Mouse (Mus musculus): ENCODE results near the gene 4930519P11Rik. TPM values are rescaled to one million over a fixed set of nuclear protein-coding genes. Genes with fewer than 3 reads are reported as not detected.

Gene 4930519P11Rik
- polyA plus RNA-seq, 1 experiment from 2014 or later: 1.0 TPM

- no peaks in the 10 kb centered on the region for H3K9me3 ChIP-seq (ENCODE audit: control insufficient read depth, low read length)
- no peak overlapping the region for H3K27ac ChIP-seq (ENCODE audit: low read depth, low read length)
- H3K4me2 ChIP-seq (replicated peaks; ENCODE audit: low read depth, low read length): no peak overlapping the region
- H3K27me3 ChIP-seq (ENCODE audit: control insufficient read depth, insufficient read depth, low read length): no peaks in the 10 kb centered on the region
- DNase-seq (ENCODE audit: low spot score) (no peak), ATAC-seq (ENCODE audit: low FRiP score) (no peak)
- 96% methylated on average over 2 of the region's 2 CpGs for WGBS
- H3K4me1 ChIP-seq (replicated peaks; ENCODE audit: control insufficient read depth, insufficient read depth, low read length): no peaks in the 10 kb centered on the region
- peaks cover 6% of the 10 kb centered on the region; the same call in 1 of the 2 replicates for H3K36me3 ChIP-seq (ENCODE audit: control insufficient read depth, insufficient read depth, low read length)
- no peak overlapping the region for H3K4me3 ChIP-seq (ENCODE audit: low read depth, low read length)
- no peak overlapping the region for H3K9ac ChIP-seq (ENCODE audit: low read depth, low read length)
Observed at GRCm38 (mm10) chr2:154635826-154636225, 22.6 kb upstream of the 4930519P11Rik start.

- no peak for ATAC-seq (ENCODE audit: low FRiP score)
- WGBS: 91% methylated on average over 9 of the region's 9 CpGs
- Histone ChIP-seq H3K27me3 (ENCODE audit: control insufficient read depth, insufficient read depth, low read length) (no peaks in the 10 kb centered on the region), H3K9ac (ENCODE audit: low read depth, low read length) (no peak overlapping the region), H3K4me3 (ENCODE audit: low read depth, low read length) (no peak overlapping the region), H3K27ac (ENCODE audit: low read depth, low read length) (no peak overlapping the region), H3K4me1 (replicated peaks; ENCODE audit: control insufficient read depth, insufficient read depth, low read length) (no peaks in the 10 kb centered on the region), H3K4me2 (replicated peaks; ENCODE audit: low read depth, low read length) (no peak overlapping the region), H3K9me3 (ENCODE audit: control insufficient read depth, low read length) (no peaks in the 10 kb centered on the region), H3K36me3 (ENCODE audit: control insufficient read depth, insufficient read depth, low read length) (peaks cover 6% of the 10 kb centered on the region; the same call in 1 of the 2 replicates)
- DNase-seq (ENCODE audit: low spot score): no peak
Observed at GRCm38 (mm10) chr2:154633876-154634644, 20.8 kb upstream of the 4930519P11Rik start.

- peaks cover 2% of the 10 kb centered on the region; the same call in 1 of the 2 replicates for H3K36me3 ChIP-seq (ENCODE audit: control insufficient read depth, insufficient read depth, low read length)
Observed at GRCm38 (mm10) chr2:154633039-154633742, 20.0 kb upstream of the 4930519P11Rik start.

GRCm38 (mm10) chr2:154632203-154632780 lies 19.1 kb upstream of the 4930519P11Rik start:
- H3K9me3 ChIP-seq (ENCODE audit: control insufficient read depth, low read length): no peaks in the 10 kb centered on the region
- 91% methylated on average over 16 of the region's 16 CpGs for WGBS
- H3K27ac ChIP-seq (ENCODE audit: low read depth, low read length): no peak overlapping the region
- no peaks in the 10 kb centered on the region for H3K4me1 ChIP-seq (replicated peaks; ENCODE audit: control insufficient read depth, insufficient read depth, low read length)
- no peak for DNase-seq (ENCODE audit: low spot score)
- no peaks in the 10 kb centered on the region for H3K27me3 ChIP-seq (ENCODE audit: control insufficient read depth, insufficient read depth, low read length)
- no peak overlapping the region for H3K4me3 ChIP-seq (ENCODE audit: low read depth, low read length)
- H3K4me2 ChIP-seq (replicated peaks; ENCODE audit: low read depth, low read length): no peak overlapping the region
- ATAC-seq (ENCODE audit: low FRiP score): no peak
- H3K36me3 ChIP-seq (ENCODE audit: control insufficient read depth, insufficient read depth, low read length): no peaks in the 10 kb centered on the region
- H3K9ac ChIP-seq (ENCODE audit: low read depth, low read length): no peak overlapping the region

More at GRCm38 (mm10) chr2:154633039-154633742, 20.0 kb upstream of the 4930519P11Rik start:
- H3K4me2 ChIP-seq (replicated peaks; ENCODE audit: low read depth, low read length): no peak overlapping the region
- 86% methylated on average over 5 of the region's 5 CpGs for WGBS
- no peak for DNase-seq (ENCODE audit: low spot score)
- no peaks in the 10 kb centered on the region for H3K9me3 ChIP-seq (ENCODE audit: control insufficient read depth, low read length)
- H3K4me1 ChIP-seq (replicated peaks; ENCODE audit: control insufficient read depth, insufficient read depth, low read length): no peaks in the 10 kb centered on the region
- H3K27me3 ChIP-seq (ENCODE audit: control insufficient read depth, insufficient read depth, low read length): no peaks in the 10 kb centered on the region
- H3K9ac ChIP-seq (ENCODE audit: low read depth, low read length): no peak overlapping the region
- H3K4me3 ChIP-seq (ENCODE audit: low read depth, low read length): no peak overlapping the region
- no peak for ATAC-seq (ENCODE audit: low FRiP score)
- no peak overlapping the region for H3K27ac ChIP-seq (ENCODE audit: low read depth, low read length)

GRCm38 (mm10) chr2:154630531-154630930 lies 17.3 kb upstream of the 4930519P11Rik start:
- no peak overlapping the region for H3K4me2 ChIP-seq (replicated peaks; ENCODE audit: low read depth, low read length)
- no peaks in the 10 kb centered on the region for H3K9me3 ChIP-seq (ENCODE audit: control insufficient read depth, low read length)
- H3K27me3 ChIP-seq (ENCODE audit: control insufficient read depth, insufficient read depth, low read length): no peaks in the 10 kb centered on the region
- no peak overlapping the region for H3K9ac ChIP-seq (ENCODE audit: low read depth, low read length)
- no peak overlapping the region for H3K4me3 ChIP-seq (ENCODE audit: low read depth, low read length)
- no peak overlapping the region for H3K27ac ChIP-seq (ENCODE audit: low read depth, low read length)
- no peak for ATAC-seq (ENCODE audit: low FRiP score)
- WGBS: 82% methylated on average over 5 of the region's 5 CpGs
- no peak for DNase-seq (ENCODE audit: low spot score)
- no peaks in the 10 kb centered on the region for H3K36me3 ChIP-seq (ENCODE audit: control insufficient read depth, insufficient read depth, low read length)
- H3K4me1 ChIP-seq (replicated peaks; ENCODE audit: control insufficient read depth, insufficient read depth, low read length): no peaks in the 10 kb centered on the region

GRCm38 (mm10) chr2:154624137-154624536 lies 10.9 kb upstream of the 4930519P11Rik start:
- H3K4me1 ChIP-seq (replicated peaks; ENCODE audit: control insufficient read depth, insufficient read depth, low read length): no peaks in the 10 kb centered on the region
- no peak overlapping the region for H3K4me2 ChIP-seq (replicated peaks; ENCODE audit: low read depth, low read length)
- H3K36me3 ChIP-seq (ENCODE audit: control insufficient read depth, insufficient read depth, low read length): 0 out of 2 replicates have a peak, but pooled peaks cover 6% of the 10 kb centered on the region
- no peaks in the 10 kb centered on the region for H3K27me3 ChIP-seq (ENCODE audit: control insufficient read depth, insufficient read depth, low read length)
- H3K27ac ChIP-seq (ENCODE audit: low read depth, low read length): no peak overlapping the region
- ATAC-seq (ENCODE audit: low FRiP score) (no peak), DNase-seq (ENCODE audit: low spot score) (no peak)
- H3K9me3 ChIP-seq (ENCODE audit: control insufficient read depth, low read length): no peaks in the 10 kb centered on the region
- no peak overlapping the region for H3K9ac ChIP-seq (ENCODE audit: low read depth, low read length)
- H3K4me3 ChIP-seq (ENCODE audit: low read depth, low read length): no peak overlapping the region

GRCm38 (mm10) chr2:154621684-154622083 lies 8.4 kb upstream of the 4930519P11Rik start:
- Histone ChIP-seq H3K27ac (ENCODE audit: low read depth, low read length) (no peak overlapping the region), H3K4me2 (replicated peaks; ENCODE audit: low read depth, low read length) (no peak overlapping the region), H3K4me1 (replicated peaks; ENCODE audit: control insufficient read depth, insufficient read depth, low read length) (no peaks in the 10 kb centered on the region), H3K27me3 (ENCODE audit: control insufficient read depth, insufficient read depth, low read length) (no peaks in the 10 kb centered on the region), H3K4me3 (ENCODE audit: low read depth, low read length) (no peak overlapping the region), H3K36me3 (ENCODE audit: control insufficient read depth, insufficient read depth, low read length) (0 out of 2 replicates have a peak, but pooled peaks cover 6% of the 10 kb centered on the region), H3K9me3 (ENCODE audit: control insufficient read depth, low read length) (no peaks in the 10 kb centered on the region), H3K9ac (ENCODE audit: low read depth, low read length) (no peak overlapping the region)
- ATAC-seq (ENCODE audit: low FRiP score) (no peak), DNase-seq (ENCODE audit: low spot score) (no peak)
- 81% methylated on average over 5 of the region's 5 CpGs for WGBS

GRCm38 (mm10) chr2:154617061-154617460 lies 3.8 kb upstream of the 4930519P11Rik start:
- Histone ChIP-seq H3K27me3 (ENCODE audit: control insufficient read depth, insufficient read depth, low read length) (no peaks in the 10 kb centered on the region), H3K36me3 (ENCODE audit: control insufficient read depth, insufficient read depth, low read length) (no peaks in the 10 kb centered on the region), H3K4me2 (replicated peaks; ENCODE audit: low read depth, low read length) (no peak overlapping the region), H3K4me1 (replicated peaks; ENCODE audit: control insufficient read depth, insufficient read depth, low read length) (no peaks in the 10 kb centered on the region), H3K4me3 (ENCODE audit: low read depth, low read length) (no peak overlapping the region), H3K27ac (ENCODE audit: low read depth, low read length) (no peak overlapping the region), H3K9ac (ENCODE audit: low read depth, low read length) (no peak overlapping the region), H3K9me3 (ENCODE audit: control insufficient read depth, low read length) (no peaks in the 10 kb centered on the region)
- ATAC-seq (ENCODE audit: low FRiP score): no peak
- DNase-seq (ENCODE audit: low spot score): no peak
- 97% methylated on average over 3 of the region's 3 CpGs for WGBS
